Mouse (Mus musculus): ENCODE measurements at regions not wholly inside any gene's neighbourhood (a gene's known extent, or its start where the extent isn't known, plus 50 kb on each side); places are given as distances from the start of the nearest gene placed in this dataset.
"Not testable (repeated sequence)": the region's sequence is repeated elsewhere in the genome, so short reads cannot be mapped to it uniquely, and the experiment has no call there.

DNA sequence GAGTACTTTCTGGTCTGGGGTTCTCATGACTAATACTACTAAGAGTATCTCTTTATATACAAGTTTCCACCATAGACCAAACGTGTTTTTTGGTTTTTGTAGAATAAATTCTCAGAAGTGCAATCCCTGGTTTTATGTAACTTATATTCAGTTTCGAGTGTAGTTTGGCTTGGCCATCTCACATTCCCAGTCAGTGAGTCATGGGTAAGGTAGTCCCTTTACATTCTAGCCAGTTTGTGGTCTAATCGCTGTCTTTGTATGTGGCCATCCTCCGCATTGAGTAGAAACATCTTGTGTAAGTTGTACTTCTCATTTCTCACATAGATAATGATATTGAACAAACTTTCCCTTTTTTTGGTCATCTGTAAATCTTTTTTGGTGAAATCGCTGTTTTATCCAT, 88.3 kb downstream of the Anxa5 start:
- no peak for DNase-seq

DNA sequence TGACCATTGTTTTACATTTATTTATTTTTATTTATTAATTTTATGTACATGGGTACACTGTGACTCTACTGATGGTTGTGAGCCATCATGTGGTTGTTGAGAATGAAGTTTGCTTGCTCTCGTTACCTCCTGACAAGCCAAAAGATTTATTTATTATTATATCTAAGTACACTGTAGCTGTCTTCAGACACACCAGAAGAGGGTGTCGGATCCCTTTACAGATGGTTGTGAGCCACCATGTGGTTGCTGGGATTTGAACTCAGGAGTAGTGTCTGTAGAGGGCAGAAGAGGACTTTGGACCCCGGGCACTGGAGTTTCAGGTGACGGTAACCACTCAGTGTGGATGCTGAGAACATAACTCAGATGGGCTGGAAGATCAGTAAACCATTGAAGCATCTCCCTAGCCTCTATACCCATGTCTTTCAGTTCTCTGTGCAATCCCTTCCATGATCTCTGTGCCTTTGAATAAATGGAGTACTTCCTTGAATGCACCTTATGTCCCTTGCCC, 92.2 kb downstream of the Anxa5 start:
- no peak for DNase-seq

DNA sequence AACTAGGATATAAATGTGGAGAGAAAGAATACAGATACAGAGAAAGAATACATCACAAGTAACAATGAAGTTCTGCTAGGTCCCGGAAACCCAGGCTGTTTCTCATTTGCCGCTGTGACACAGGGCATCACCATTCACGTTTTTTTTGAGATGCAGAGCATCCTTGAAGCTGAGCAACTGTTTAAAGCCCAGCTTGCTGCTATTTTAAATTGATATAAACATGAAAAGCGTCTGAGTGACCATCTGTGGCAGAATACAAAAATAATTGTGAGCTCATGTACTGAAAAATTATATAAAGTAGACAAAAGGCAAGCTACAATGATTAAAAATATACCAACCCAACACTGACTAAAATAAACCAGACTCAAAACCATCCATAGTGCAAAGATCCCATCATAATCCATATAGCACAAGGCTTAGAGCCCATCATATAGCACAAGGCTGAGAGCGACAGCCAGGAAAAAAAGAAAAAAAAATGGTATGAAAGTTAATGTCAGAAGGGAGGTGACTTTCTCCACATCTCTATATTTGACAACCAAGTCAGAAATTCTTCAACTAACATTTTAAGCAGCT, 94.0 kb downstream of the Anxa5 start:
- DNase-seq = no peak

DNA sequence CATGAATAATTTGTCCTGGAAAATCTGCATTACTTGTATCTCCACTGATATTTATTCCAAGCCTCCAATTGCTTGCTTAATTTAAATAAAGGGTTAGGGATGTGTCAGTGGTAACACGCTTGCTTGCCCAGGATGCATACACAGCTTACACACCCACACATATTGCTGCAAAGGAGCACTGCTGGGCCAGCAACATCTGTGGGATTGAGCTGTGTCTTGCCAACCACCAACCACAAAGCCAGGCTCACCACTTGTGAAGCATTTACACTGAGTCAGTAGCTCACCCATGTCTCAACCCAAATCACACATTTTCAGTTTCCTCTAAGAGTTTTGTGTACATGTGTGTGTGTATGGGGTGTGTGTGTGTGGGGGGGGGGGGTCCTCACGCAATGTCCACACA, 100.0 kb downstream of the Anxa5 start:
- no peak for DNase-seq

DNA sequence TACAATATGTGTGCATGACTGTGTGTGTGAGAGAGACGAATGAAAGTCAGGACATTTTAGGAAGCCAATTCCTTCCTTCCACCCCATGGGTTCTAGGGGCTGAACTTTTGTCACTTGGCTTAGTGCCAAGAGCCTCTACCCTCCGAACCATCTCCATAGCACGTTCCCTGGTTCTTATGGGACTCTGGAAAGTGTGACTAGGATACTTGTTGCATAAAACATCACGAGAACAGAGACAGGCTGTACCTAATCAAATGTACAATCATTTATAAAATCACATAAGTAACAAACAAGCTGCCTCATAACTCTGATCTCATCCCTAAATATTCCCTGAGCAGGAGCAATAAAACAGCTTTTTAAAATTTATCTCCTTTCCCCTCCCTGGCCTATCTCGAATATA, 100.8 kb downstream of the Anxa5 start:
- no peak for DNase-seq

DNA sequence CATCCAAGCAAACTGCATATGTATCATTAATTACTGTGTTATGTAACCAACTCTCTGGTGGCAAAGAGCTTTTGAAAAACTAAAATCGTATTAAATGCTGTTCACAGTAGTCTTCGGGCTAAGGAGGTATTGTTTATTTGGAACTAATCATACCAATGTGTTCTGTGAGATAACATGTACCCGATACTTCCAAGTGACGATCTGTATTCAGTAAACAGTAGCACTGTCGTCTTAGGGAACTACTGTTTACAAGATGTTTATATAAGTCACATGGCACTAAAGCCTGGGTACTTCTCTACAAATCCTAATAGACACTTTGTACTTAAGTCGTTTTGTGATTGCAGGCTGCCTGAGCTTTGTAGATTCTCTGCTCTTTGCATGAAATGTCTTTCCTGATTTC, 114.8 kb downstream of the Anxa5 start:
- no peak for DNase-seq

DNA sequence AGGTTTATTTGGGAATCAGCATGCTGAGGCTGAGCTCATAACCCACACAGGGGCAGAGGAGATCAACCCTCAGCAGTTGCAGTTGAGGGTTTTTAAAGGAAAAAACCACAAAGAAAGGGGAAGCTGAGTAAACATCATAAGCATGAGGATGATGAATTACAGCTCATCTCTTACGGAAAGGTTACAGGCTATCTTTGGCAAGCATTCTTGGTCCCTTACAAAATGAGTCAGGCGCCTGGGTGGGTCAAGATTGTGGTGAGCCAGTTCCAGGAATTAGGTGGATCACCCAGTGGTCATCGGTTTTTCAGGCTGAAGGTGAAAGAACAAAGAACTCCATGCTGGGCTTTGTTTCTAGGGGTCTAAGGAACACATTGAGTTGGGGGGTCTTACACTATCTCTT, 121.5 kb downstream of the Anxa5 start:
- not testable (repeated sequence) for DNase-seq

DNA sequence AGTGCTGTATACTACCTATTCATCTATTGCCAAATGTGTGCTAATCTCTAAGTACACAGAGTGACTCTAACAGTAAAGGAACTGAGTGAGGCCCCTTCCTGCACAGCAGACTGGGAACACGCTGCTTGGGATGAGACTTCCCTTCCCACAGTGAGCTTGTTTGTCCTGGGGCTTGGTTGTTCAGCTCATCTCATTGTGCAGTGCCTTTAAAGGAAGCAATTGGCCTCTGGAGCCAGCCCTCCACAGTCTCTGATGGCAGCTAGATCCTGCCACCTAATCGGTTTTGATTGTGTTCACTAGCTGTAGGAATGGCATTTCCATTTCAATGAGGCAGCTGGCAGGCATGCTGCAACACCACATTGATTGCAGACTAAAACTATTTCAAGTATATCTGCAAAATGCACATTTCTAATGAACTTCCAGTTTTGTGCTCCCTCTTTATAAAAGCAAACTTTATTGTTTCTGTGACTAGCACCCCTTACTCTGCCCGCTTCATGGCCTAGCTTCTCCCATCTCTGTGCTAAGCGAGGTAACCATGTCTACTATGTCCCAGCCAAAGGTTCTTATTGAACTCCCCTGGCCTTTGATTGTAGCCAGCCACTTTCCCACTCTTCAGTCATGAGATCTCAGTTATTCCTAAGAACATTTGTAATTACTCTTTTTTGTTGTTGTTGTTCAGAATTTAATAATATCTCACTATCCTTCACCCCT, 123.5 kb downstream of the Anxa5 start:
- no peak for DNase-seq

DNA sequence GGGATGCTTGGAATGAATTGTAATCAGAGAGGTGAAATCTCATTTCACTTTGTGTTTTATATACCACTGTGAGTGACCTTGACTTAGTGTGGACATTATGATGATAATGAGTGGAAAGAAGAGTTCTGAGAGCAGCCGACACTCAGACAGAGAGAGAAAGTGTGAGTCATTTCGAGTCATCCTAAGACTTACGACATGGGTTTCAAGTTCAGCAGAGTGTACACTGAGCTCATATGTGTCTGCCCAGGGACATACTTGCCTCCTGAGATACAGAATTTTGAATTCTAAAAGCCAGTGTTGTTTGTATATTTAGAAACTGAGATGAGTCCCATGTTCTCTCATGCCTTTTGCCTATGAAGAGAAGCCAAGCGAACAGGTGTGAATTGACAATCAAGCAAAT, 126.6 kb downstream of the Anxa5 start:
- DNase-seq = no peak

DNA sequence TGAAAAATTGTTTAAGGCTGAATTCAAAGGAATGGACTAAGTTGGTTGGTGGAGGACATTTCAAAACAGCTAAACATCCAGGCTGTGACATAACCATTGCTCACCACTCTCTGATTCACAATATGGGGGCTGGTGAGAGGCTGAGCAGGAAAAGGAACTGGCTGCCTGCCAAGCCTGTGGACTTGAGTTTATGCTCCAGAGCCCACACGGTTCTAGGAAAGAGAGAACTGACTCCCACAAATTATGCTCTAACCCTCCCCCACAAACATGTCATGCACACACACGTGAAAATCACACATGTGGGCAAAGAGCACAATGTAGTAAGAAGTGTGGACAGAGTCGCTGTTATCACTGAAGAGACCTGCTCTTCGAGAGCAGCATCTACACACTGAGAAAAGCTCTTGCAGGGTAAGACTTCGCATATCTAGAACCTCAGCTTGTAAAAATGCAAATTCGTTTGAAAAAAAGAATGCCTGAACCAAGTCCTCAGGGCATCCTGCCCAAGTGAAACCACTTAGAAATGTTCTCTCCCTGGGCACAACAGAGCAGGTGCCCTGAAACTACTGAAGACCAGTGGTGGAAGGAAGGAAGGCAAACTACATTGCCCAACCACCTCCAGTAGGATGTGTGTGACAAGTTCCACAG, 118.9 kb upstream of the Qrfpr start:
- no peak for DNase-seq

DNA sequence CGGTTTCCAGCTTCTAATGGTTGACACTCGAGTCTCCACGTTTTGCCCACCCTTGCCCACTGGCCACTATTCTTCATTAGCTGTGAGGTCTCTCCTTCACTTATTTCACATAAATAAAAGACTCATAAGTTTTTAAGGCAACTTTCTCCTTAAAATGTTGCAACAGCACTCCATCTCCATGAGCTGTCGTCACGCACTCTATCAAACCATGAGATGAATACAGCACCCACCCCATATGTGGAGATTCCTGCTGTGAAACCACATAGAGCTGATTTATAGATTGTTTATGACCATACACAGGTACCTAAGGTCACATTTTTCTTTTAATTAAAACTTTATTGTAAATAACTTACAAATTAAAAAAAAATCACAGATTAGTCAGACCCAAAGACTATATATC, 117.5 kb upstream of the Qrfpr start:
- DNase-seq = no peak

DNA sequence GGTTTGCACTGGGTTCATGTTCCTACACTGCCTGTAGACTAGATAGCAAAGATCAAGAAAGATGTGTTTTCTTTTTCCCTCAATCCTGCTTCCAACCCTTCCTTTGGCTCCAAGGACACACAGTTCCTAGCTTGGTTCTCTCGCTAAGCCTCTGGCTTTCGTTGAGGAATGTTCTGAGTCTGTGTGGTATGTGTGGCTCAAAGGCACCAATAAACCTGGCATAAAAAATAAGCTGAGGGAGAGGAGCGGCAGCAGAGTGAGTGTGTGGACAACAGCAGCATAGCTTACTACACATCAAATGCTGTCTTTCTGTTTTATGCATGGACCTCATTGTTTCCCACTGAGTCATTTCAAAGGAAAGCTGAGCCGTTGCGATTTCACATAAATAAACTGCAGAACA, 112.2 kb upstream of the Qrfpr start:
- no peak for DNase-seq

DNA sequence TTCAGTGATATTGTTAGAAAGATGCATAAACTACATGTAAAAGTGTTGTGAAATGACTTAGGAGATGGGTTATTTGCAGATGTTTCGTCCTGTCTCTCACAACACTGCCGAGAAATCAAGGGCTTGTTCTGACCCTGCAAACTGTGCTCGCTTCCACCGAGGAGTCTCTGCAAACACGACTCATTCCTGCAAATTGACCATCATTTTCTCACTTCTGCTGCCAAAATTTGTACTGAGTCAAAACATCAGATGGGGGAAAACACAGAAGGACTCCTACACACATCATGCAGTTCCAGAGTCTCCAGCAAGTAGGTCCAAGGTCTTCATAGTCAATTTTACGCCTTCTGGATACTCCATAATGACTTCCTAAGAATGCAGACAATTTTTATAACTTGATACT, 109.9 kb upstream of the Qrfpr start:
- no peak for DNase-seq

DNA sequence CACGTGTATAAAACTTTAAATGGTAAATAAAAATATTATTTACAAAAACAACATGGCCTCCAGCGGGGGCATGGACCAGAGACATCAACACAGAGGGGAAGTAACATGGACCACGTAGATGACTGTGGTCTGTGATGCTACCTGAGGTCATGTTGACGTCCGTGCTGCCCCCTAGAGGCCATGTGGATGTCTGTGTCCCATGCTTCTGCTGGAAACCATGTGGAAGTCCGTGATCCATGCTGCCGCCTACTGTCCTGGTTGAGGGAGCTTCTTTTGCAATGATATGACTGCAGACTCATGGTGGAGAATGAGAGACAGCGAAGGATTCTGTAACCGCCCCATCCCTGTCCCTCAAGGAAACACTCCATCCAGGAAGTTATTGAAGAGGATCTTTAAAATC, 108.5 kb upstream of the Qrfpr start:
- peak; percentile 10 for DNase-seq

DNA sequence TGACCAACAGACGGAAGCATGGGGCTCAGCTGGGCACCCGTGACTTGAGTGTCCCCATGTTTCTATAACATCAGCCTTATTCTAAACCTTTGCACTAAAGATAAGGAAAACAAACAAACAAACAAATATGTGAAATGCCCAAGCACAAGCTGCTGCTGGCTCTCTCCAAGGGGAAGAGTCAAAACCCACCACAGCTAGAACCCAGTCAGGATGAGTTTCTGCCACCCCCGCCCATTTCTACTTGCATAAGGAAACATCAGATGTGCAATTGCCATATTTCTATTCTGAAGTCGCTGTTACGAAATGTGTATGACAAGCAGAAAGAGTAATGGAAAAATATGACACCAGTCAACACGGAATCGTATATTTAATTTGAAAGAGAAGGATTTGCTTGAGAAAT, 107.5 kb upstream of the Qrfpr start:
- no peak for DNase-seq

DNA sequence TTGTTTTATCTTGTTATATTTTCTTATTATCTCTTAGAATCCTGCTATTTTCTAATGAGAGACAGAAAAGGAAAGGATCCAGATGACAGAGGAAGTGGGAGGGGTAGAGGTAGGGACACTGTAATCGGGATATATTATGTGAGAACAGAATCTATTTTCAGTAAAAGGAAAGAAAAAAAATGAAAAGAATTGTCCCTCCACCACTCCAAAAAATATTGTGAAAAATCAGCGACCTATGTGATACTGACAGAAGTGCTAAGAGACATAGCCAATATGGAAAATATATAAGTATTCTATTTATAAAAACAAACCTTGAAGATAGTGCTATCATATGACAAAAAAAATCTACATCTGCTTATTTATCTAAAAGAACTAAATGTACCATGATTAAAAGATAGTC, 106.8 kb upstream of the Qrfpr start:
- DNase-seq = no peak

DNA sequence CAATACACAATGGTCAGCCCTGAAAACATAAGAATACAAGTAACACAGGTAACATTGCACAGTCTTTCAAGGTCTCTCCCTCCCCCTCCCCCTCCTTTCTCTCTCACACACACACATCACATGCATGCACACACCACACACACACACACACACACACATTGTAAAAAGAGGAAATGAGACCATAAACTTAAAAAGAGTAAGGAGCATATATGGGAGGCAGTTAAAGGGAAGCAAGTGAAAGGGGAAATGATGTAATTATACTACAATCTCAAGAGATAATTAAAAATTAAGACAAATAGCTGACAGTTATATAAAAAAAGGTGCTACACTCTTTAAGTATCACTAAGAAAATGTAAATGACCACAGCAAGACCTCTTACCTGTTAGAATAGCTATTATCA, 96.5 kb upstream of the Qrfpr start:
- no peak for DNase-seq

DNA sequence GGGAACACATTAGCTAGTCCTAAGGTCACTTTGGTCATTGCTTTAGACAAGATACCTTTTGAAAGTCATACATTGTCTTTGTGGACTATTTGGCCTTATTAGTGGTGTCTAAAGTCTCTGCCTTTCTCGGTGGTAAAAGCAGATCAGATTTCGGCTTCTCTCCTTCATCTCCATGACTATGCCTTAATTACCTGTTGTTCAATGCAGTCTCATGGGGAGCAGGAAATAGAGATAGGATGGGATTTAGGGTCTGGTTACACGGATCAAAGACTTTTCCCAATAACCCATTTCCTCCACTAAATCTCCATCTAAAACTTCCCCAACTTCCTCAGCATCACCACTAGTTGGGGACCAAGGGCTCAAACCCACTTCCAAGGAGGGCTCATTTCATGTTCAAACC, 89.2 kb upstream of the Qrfpr start:
- DNase-seq = no peak

DNA sequence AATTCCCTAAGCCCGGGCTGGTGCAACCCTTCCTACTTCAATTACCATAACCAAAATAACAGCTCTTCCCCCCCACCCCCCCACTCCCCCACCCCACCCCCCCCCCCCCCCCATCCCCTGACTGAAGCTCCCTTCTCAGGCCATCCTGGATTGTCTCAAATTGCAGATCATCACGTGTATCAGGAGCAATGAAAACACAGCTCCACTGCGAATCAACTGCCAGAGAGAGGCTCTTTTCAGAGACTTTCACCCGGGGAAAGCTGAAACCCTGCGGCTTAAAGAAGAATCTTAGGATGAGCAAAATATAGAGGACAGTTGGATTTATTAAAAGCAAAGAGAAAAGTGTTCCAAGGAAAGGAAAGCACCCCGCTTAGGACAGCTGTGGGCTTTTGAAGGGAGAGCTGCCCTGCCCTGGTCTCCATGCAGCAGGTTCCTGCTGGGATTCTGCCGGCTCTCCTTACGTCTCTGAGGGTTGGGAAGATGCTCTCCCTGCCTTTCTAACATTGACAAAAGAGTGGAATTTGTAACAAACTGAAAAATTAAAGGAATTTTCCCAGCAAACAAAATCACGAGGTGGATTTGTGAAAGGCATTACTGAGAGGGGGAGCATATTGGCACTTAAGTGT, 88.6 kb upstream of the Qrfpr start:
- DNase-seq = no peak

DNA sequence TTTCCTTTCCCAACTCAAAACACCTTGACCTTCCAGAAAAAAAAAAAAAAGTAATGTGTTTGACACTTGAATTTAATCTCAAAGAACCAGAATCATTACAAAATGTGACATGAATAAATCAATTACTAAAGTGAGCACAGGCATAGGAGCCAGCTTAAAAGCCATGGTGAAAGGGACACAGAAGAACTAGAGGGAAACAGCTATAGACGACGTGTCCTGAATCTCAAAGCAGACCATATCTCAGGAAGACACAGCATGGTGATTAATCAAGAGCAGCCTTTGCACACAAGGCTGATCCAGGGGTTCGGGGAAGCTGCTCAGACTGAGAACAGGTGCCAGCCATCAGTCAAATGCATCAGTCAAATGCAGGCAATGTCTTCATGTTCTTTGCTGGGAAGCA, 74.7 kb upstream of the Qrfpr start:
- no peak for DNase-seq

DNA sequence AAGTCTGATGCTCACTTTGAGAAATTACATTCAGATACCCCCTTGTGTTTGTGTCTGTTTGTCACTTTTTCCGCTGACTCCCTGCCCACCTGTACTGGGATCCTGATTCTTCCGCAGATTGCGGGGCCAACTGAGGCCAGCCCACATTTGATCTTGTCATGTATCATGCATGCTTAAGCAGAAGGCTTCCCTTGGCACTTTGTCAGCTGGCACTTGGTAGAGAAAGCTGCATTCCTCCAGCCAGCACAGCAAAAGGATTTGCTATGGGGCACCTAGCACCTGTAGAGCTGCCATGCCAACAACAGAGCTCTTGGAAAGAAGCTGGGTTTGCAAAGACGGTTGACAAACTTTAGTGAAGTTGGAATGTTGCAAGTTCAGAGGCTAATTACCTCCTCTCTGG, 69.9 kb upstream of the Qrfpr start:
- no peak for DNase-seq

DNA sequence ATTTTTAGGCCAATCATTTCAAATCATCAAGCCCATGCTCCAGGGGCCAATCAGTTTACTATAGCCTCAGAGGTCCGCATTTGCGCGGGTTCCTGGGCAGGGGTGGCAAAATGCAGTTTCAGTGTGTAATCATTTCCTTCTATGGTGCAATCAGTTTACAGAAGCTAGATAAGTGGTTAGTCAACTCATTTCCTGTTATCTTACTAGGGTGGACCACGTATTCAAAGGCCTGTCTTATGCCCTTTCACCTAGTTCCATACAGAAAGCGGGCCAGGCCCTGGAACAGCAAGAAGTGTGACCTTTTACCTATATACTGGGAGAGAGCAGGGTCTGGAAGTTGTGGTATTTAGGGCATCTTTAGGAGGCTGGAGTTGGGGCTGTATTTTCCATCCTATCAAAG, 62.0 kb upstream of the Qrfpr start:
- no peak for DNase-seq

DNA sequence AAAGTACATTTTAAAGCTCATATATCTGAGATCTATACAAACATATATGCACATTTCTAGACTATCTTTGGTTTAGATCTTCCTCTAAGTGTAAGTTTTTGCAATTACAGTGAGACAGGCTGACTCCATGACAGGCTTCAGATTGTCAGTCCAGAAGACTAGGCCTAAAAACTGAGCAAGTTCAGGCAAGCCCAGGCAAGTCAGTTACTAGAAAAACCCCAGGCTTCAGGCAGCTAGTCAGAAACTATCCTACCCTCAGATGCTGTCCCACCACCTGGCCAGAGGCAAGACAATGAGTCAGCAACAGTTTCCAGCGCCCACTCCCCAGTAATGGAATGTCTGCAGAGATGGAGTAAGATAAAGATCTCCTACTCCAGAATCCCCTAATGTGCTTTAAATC, 53.4 kb upstream of the Qrfpr start:
- DNase-seq = no peak
